Mouse (Mus musculus): ENCODE measurements around the gene Zzef1. TPM values are rescaled to one million over a fixed set of nuclear protein-coding genes. Genes with fewer than 3 reads are reported as not detected.

Gene Zzef1
- polyA plus RNA-seq, 1 experiment from 2014 or later = 18.0 TPM

- peak overlapping the region; percentile 26 for H3K4me3 ChIP-seq (replicated peaks; ENCODE audit: low read depth, low read length)
- no peak for ATAC-seq (ENCODE audit: low FRiP score, low TSS enrichment)
- no peaks in the 10 kb centered on the region for H3K36me3 ChIP-seq (ENCODE audit: control insufficient read depth, insufficient read depth, low read length)
- H3K9me3 ChIP-seq (ENCODE audit: control insufficient read depth, low read length) = no peaks in the 10 kb centered on the region
- H3K4me1 ChIP-seq (ENCODE audit: control insufficient read depth, insufficient read depth, low read length) = peaks cover 6% of the 10 kb centered on the region; the same call in 1 of the 2 replicates
- WGBS = 17% methylated on average over 20 of the region's 20 CpGs
- no peaks in the 10 kb centered on the region for H3K27me3 ChIP-seq (ENCODE audit: control insufficient read depth, insufficient read depth, low read length)
- no peak overlapping the region for H3K27ac ChIP-seq (replicated peaks; ENCODE audit: low read depth, low read length)
- peak overlapping the region; percentile 34 for H3K9ac ChIP-seq (replicated peaks; ENCODE audit: low read length)
- peak; percentile 79 for DNase-seq
- peak overlapping the region; percentile 43 for H3K4me2 ChIP-seq (ENCODE audit: low read length)
Measured at GRCm38 (mm10) chr11:72940208-72941143, 144.4 kb downstream of the Zzef1 start.

GRCm38 (mm10) chr11:72944996-72945793, 149.2 kb downstream of the Zzef1 start:
- no peak overlapping the region for H3K9ac ChIP-seq (replicated peaks; ENCODE audit: low read length)
- no peaks in the 10 kb centered on the region for H3K9me3 ChIP-seq (ENCODE audit: control insufficient read depth, low read length)
- WGBS = 60% methylated on average over 7 of the region's 7 CpGs
- H3K4me3 ChIP-seq (replicated peaks; ENCODE audit: low read depth, low read length) = no peak overlapping the region
- H3K27me3 ChIP-seq (ENCODE audit: control insufficient read depth, insufficient read depth, low read length) = no peaks in the 10 kb centered on the region
- no peak overlapping the region for H3K27ac ChIP-seq (replicated peaks; ENCODE audit: low read depth, low read length)
- DNase-seq (no peak), ATAC-seq (ENCODE audit: low FRiP score, low TSS enrichment) (no peak)
- H3K4me2 ChIP-seq (ENCODE audit: low read length) = no peak overlapping the region
- peaks cover 6% of the 10 kb centered on the region; the same call in 1 of the 2 replicates for H3K4me1 ChIP-seq (ENCODE audit: control insufficient read depth, insufficient read depth, low read length)
- H3K36me3 ChIP-seq (ENCODE audit: control insufficient read depth, insufficient read depth, low read length) = no peaks in the 10 kb centered on the region

- Histone ChIP-seq H3K4me1 (ENCODE audit: control insufficient read depth, insufficient read depth, low read length) (no peaks in the 10 kb centered on the region), H3K4me3 (replicated peaks; ENCODE audit: low read depth, low read length) (no peak overlapping the region), H3K9ac (replicated peaks; ENCODE audit: low read length) (no peak overlapping the region), H3K4me2 (ENCODE audit: low read length) (no peak overlapping the region), H3K9me3 (ENCODE audit: control insufficient read depth, low read length) (no peaks in the 10 kb centered on the region), H3K36me3 (ENCODE audit: control insufficient read depth, insufficient read depth, low read length) (no peaks in the 10 kb centered on the region), H3K27me3 (ENCODE audit: control insufficient read depth, insufficient read depth, low read length) (no peaks in the 10 kb centered on the region), H3K27ac (replicated peaks; ENCODE audit: low read depth, low read length) (no peak overlapping the region)
- ATAC-seq (ENCODE audit: low FRiP score, low TSS enrichment) (no peak), DNase-seq (no peak)
- 70% methylated on average over 6 of the region's 6 CpGs for WGBS
Measured at GRCm38 (mm10) chr11:72945875-72946559, 150.0 kb downstream of the Zzef1 start.

- H3K27ac ChIP-seq (replicated peaks; ENCODE audit: low read depth, low read length) = no peak overlapping the region
- no peak overlapping the region for H3K4me3 ChIP-seq (replicated peaks; ENCODE audit: low read depth, low read length)
- DNase-seq (no peak), ATAC-seq (ENCODE audit: low FRiP score, low TSS enrichment) (no peak)
- WGBS = 61% methylated on average over 6 of the region's 6 CpGs
- H3K27me3 ChIP-seq (ENCODE audit: control insufficient read depth, insufficient read depth, low read length) = no peaks in the 10 kb centered on the region
- H3K9me3 ChIP-seq (ENCODE audit: control insufficient read depth, low read length) = no peaks in the 10 kb centered on the region
- no peak overlapping the region for H3K9ac ChIP-seq (replicated peaks; ENCODE audit: low read length)
- no peaks in the 10 kb centered on the region for H3K36me3 ChIP-seq (ENCODE audit: control insufficient read depth, insufficient read depth, low read length)
- H3K4me2 ChIP-seq (ENCODE audit: low read length) = no peak overlapping the region
- no peaks in the 10 kb centered on the region for H3K4me1 ChIP-seq (ENCODE audit: control insufficient read depth, insufficient read depth, low read length)
Measured at GRCm38 (mm10) chr11:72946560-72947119, 150.6 kb downstream of the Zzef1 start.

- ATAC-seq (ENCODE audit: low FRiP score, low TSS enrichment) (no peak), DNase-seq (no peak)
- H3K9me3 ChIP-seq (ENCODE audit: control insufficient read depth, low read length) = no peaks in the 10 kb centered on the region
- H3K4me1 ChIP-seq (ENCODE audit: control insufficient read depth, insufficient read depth, low read length) = no peaks in the 10 kb centered on the region
- H3K36me3 ChIP-seq (ENCODE audit: control insufficient read depth, insufficient read depth, low read length) = no peaks in the 10 kb centered on the region
- WGBS = 46% methylated on average over 11 of the region's 11 CpGs
- H3K4me3 ChIP-seq (replicated peaks; ENCODE audit: low read depth, low read length) = no peak overlapping the region
- H3K27me3 ChIP-seq (ENCODE audit: control insufficient read depth, insufficient read depth, low read length) = no peaks in the 10 kb centered on the region
- no peak overlapping the region for H3K27ac ChIP-seq (replicated peaks; ENCODE audit: low read depth, low read length)
- H3K4me2 ChIP-seq (ENCODE audit: low read length) = no peak overlapping the region
- H3K9ac ChIP-seq (replicated peaks; ENCODE audit: low read length) = no peak overlapping the region
Measured at GRCm38 (mm10) chr11:72947840-72948239, 151.8 kb downstream of the Zzef1 start.

GRCm38 (mm10) chr11:72948254-72948653, 152.2 kb downstream of the Zzef1 start:
- Histone ChIP-seq H3K4me2 (ENCODE audit: low read length) (no peak overlapping the region), H3K9ac (replicated peaks; ENCODE audit: low read length) (no peak overlapping the region), H3K9me3 (ENCODE audit: control insufficient read depth, low read length) (no peaks in the 10 kb centered on the region), H3K27me3 (ENCODE audit: control insufficient read depth, insufficient read depth, low read length) (no peaks in the 10 kb centered on the region), H3K27ac (replicated peaks; ENCODE audit: low read depth, low read length) (no peak overlapping the region), H3K4me3 (replicated peaks; ENCODE audit: low read depth, low read length) (no peak overlapping the region), H3K4me1 (ENCODE audit: control insufficient read depth, insufficient read depth, low read length) (no peaks in the 10 kb centered on the region), H3K36me3 (ENCODE audit: control insufficient read depth, insufficient read depth, low read length) (no peaks in the 10 kb centered on the region)
- ATAC-seq (ENCODE audit: low FRiP score, low TSS enrichment) (no peak), DNase-seq (no peak)
- WGBS = 80% methylated on average over 7 of the region's 7 CpGs

GRCm38 (mm10) chr11:72951137-72952000, 155.3 kb downstream of the Zzef1 start:
- H3K4me3 ChIP-seq (replicated peaks; ENCODE audit: low read depth, low read length) = no peak overlapping the region
- WGBS = 71% methylated on average over 22 of the region's 22 CpGs
- H3K9ac ChIP-seq (replicated peaks; ENCODE audit: low read length) = no peak overlapping the region
- H3K36me3 ChIP-seq (ENCODE audit: control insufficient read depth, insufficient read depth, low read length) = no peaks in the 10 kb centered on the region
- H3K27ac ChIP-seq (replicated peaks; ENCODE audit: low read depth, low read length) = no peak overlapping the region
- no peaks in the 10 kb centered on the region for H3K27me3 ChIP-seq (ENCODE audit: control insufficient read depth, insufficient read depth, low read length)
- H3K9me3 ChIP-seq (ENCODE audit: control insufficient read depth, low read length) = no peaks in the 10 kb centered on the region
- no peak overlapping the region for H3K4me2 ChIP-seq (ENCODE audit: low read length)
- ATAC-seq (ENCODE audit: low FRiP score, low TSS enrichment) (no peak), DNase-seq (no peak)
- no peaks in the 10 kb centered on the region for H3K4me1 ChIP-seq (ENCODE audit: control insufficient read depth, insufficient read depth, low read length)

All from midbrain, embryonic 14.5 days (tissue).